Mouse (Mus musculus) lung, postnatal 0 days (tissue): ENCODE data around the gene Galnt9.

Experiments
- CTCF ChIP-seq: IDR thresholded peaks from 2 replicates; pipeline ENCODE4 v1.5.1; 2016; ENCODE audit warnings: antibody characterized with exemption, mild to moderate bottlenecking
- EP300 ChIP-seq: IDR thresholded peaks from 2 replicates; pipeline ENCODE4 v1.6.1; 2016; ENCODE audit warnings: antibody characterized with exemption, mild to moderate bottlenecking, control low read depth

GRCm38 (mm10) chr5:110558368-110558767, 14.2 kb downstream of the Galnt9 start:
- TF ChIP-seq CTCF, result no peak
- TF ChIP-seq EP300, result no peak
